Mouse (Mus musculus): ENCODE measurements around the gene Thsd4. TPM values are rescaled to one million over a fixed set of nuclear protein-coding genes. Genes with fewer than 3 reads are reported as not detected.

Thsd4 gene
- polyA plus RNA-seq, 1 experiment from 2014 or later = 9.3 TPM

GRCm38 (mm10) chr9:60308182-60308581 lies 213.7 kb downstream of the Thsd4 start:
- H3K4me1 ChIP-seq = peaks cover 34% of the 10 kb centered on the region
- no peaks in the 10 kb centered on the region for H3K27me3 ChIP-seq
- H3K27ac ChIP-seq = no peak overlapping the region
- H3K4me3 ChIP-seq = no peak overlapping the region
- ATAC-seq (ENCODE audit: low FRiP score) = no peak
- WGBS = 57% methylated on average over 4 of the region's 4 CpGs
- no peaks in the 10 kb centered on the region for H3K9me3 ChIP-seq (replicated peaks)
- no peak overlapping the region for H3K9ac ChIP-seq
- no peaks in the 10 kb centered on the region for H3K36me3 ChIP-seq
- H3K4me2 ChIP-seq (replicated peaks) = no peak overlapping the region

- Histone ChIP-seq H3K4me3 (no peak overlapping the region), H3K27ac (no peak overlapping the region), H3K9ac (no peak overlapping the region), H3K4me1 (peaks cover 27% of the 10 kb centered on the region), H3K27me3 (no peaks in the 10 kb centered on the region), H3K9me3 (replicated peaks) (no peaks in the 10 kb centered on the region), H3K36me3 (no peaks in the 10 kb centered on the region), H3K4me2 (replicated peaks) (no peak overlapping the region)
- no peak for ATAC-seq (ENCODE audit: low FRiP score)
- 85% methylated on average over 5 of the region's 5 CpGs for WGBS
Measured at GRCm38 (mm10) chr9:60307469-60307868, 214.4 kb downstream of the Thsd4 start.

- Histone ChIP-seq H3K27ac (no peak overlapping the region), H3K4me2 (replicated peaks) (no peak overlapping the region), H3K4me1 (peaks cover 17% of the 10 kb centered on the region), H3K9ac (no peak overlapping the region), H3K27me3 (no peaks in the 10 kb centered on the region), H3K36me3 (no peaks in the 10 kb centered on the region), H3K9me3 (replicated peaks) (no peaks in the 10 kb centered on the region), H3K4me3 (no peak overlapping the region)
- ATAC-seq (ENCODE audit: low FRiP score) = no peak
- 83% methylated on average over 4 of the region's 4 CpGs for WGBS
Measured at GRCm38 (mm10) chr9:60306241-60306640, 215.6 kb downstream of the Thsd4 start.

GRCm38 (mm10) chr9:60305204-60305840 lies 216.5 kb downstream of the Thsd4 start:
- H3K36me3 ChIP-seq = no peaks in the 10 kb centered on the region
- no peak overlapping the region for H3K27ac ChIP-seq
- no peaks in the 10 kb centered on the region for H3K27me3 ChIP-seq
- H3K9ac ChIP-seq = no peak overlapping the region
- H3K4me2 ChIP-seq (replicated peaks) = no peak overlapping the region
- H3K4me3 ChIP-seq = no peak overlapping the region
- H3K9me3 ChIP-seq (replicated peaks) = 0 out of 2 replicates have a peak, but pooled peaks cover 3% of the 10 kb centered on the region
- no peak for ATAC-seq (ENCODE audit: low FRiP score)
- 96% methylated on average over 2 of the region's 2 CpGs for WGBS
- H3K4me1 ChIP-seq = peaks cover 9% of the 10 kb centered on the region

GRCm38 (mm10) chr9:60296276-60296675 lies 225.6 kb downstream of the Thsd4 start:
- H3K36me3 ChIP-seq = no peaks in the 10 kb centered on the region
- H3K4me1 ChIP-seq = no peaks in the 10 kb centered on the region
- no peak overlapping the region for H3K27ac ChIP-seq
- 0 out of 2 replicates have a peak, but pooled peaks cover 3% of the 10 kb centered on the region for H3K9me3 ChIP-seq (replicated peaks)
- no peak overlapping the region for H3K9ac ChIP-seq
- 90% methylated on average over 2 of the region's 2 CpGs for WGBS
- no peak for ATAC-seq (ENCODE audit: low FRiP score)
- peaks cover 4% of the 10 kb centered on the region; the same call in 1 of the 2 replicates for H3K27me3 ChIP-seq
- H3K4me3 ChIP-seq = no peak overlapping the region
- H3K4me2 ChIP-seq (replicated peaks) = no peak overlapping the region

GRCm38 (mm10) chr9:60295199-60295598 lies 226.6 kb downstream of the Thsd4 start:
- Histone ChIP-seq H3K27me3 (peaks cover 4% of the 10 kb centered on the region; the same call in 1 of the 2 replicates), H3K4me1 (no peaks in the 10 kb centered on the region), H3K36me3 (no peaks in the 10 kb centered on the region), H3K4me3 (no peak overlapping the region), H3K4me2 (replicated peaks) (no peak overlapping the region), H3K9me3 (replicated peaks) (no peaks in the 10 kb centered on the region), H3K27ac (no peak overlapping the region), H3K9ac (no peak overlapping the region)
- ATAC-seq (ENCODE audit: low FRiP score) = no peak
- WGBS = 53% methylated on average over 6 of the region's 6 CpGs

GRCm38 (mm10) chr9:60293129-60293528 lies 228.7 kb downstream of the Thsd4 start:
- ATAC-seq (ENCODE audit: low FRiP score) = no peak
- no peak overlapping the region for H3K27ac ChIP-seq

GRCm38 (mm10) chr9:60290780-60291179 lies 231.1 kb downstream of the Thsd4 start:
- Histone ChIP-seq H3K27ac (no peak overlapping the region), H3K4me2 (replicated peaks) (no peak overlapping the region), H3K9ac (no peak overlapping the region), H3K9me3 (replicated peaks) (no peaks in the 10 kb centered on the region), H3K4me1 (no peaks in the 10 kb centered on the region), H3K27me3 (peaks cover 4% of the 10 kb centered on the region; the same call in 1 of the 2 replicates), H3K36me3 (no peaks in the 10 kb centered on the region), H3K4me3 (no peak overlapping the region)
- ATAC-seq (ENCODE audit: low FRiP score) = no peak
- 80% methylated on average over 8 of the region's 8 CpGs for WGBS

More at GRCm38 (mm10) chr9:60293129-60293528, 228.7 kb downstream of the Thsd4 start:
- Histone ChIP-seq H3K27me3 (peaks cover 4% of the 10 kb centered on the region; the same call in 1 of the 2 replicates), H3K36me3 (no peaks in the 10 kb centered on the region), H3K4me3 (no peak overlapping the region), H3K4me2 (replicated peaks) (no peak overlapping the region), H3K9me3 (replicated peaks) (no peaks in the 10 kb centered on the region), H3K9ac (no peak overlapping the region), H3K4me1 (no peaks in the 10 kb centered on the region)
- WGBS = 74% methylated on average over 6 of the region's 6 CpGs

GRCm38 (mm10) chr9:60288789-60289188 lies 233.1 kb downstream of the Thsd4 start:
- Histone ChIP-seq H3K4me2 (replicated peaks) (no peak overlapping the region), H3K4me1 (peaks cover 7% of the 10 kb centered on the region; the same call in 1 of the 2 replicates), H3K36me3 (no peaks in the 10 kb centered on the region), H3K27ac (no peak overlapping the region), H3K9me3 (replicated peaks) (0 out of 2 replicates have a peak, but pooled peaks cover 5% of the 10 kb centered on the region), H3K4me3 (no peak overlapping the region), H3K9ac (no peak overlapping the region), H3K27me3 (no peaks in the 10 kb centered on the region)
- ATAC-seq (ENCODE audit: low FRiP score) = no peak
- WGBS = 68% methylated on average over 12 of the region's 12 CpGs

- no peak overlapping the region for H3K27ac ChIP-seq
- no peaks in the 10 kb centered on the region for H3K27me3 ChIP-seq
- H3K9ac ChIP-seq = no peak overlapping the region
- ATAC-seq (ENCODE audit: low FRiP score) = no peak
- H3K4me3 ChIP-seq = no peak overlapping the region
- H3K4me2 ChIP-seq (replicated peaks) = no peak overlapping the region
- H3K9me3 ChIP-seq (replicated peaks) = 0 out of 2 replicates have a peak, but pooled peaks cover 5% of the 10 kb centered on the region
- H3K36me3 ChIP-seq = no peaks in the 10 kb centered on the region
- WGBS = 88% methylated on average over 3 of the region's 3 CpGs
- peaks cover 14% of the 10 kb centered on the region for H3K4me1 ChIP-seq
Measured at GRCm38 (mm10) chr9:60286390-60286789, 235.5 kb downstream of the Thsd4 start.

- Histone ChIP-seq H3K9me3 (replicated peaks) (0 out of 2 replicates have a peak, but pooled peaks cover 5% of the 10 kb centered on the region), H3K9ac (no peak overlapping the region), H3K36me3 (no peaks in the 10 kb centered on the region), H3K4me1 (peaks cover 24% of the 10 kb centered on the region), H3K27me3 (no peaks in the 10 kb centered on the region), H3K27ac (no peak overlapping the region), H3K4me3 (no peak overlapping the region), H3K4me2 (replicated peaks) (no peak overlapping the region)
- 31% methylated on average over 3 of the region's 3 CpGs for WGBS
- ATAC-seq (ENCODE audit: low FRiP score) = no peak
Measured at GRCm38 (mm10) chr9:60285047-60285462, 236.8 kb downstream of the Thsd4 start.

- Histone ChIP-seq H3K27ac (no peak overlapping the region), H3K4me1 (peaks cover 29% of the 10 kb centered on the region), H3K36me3 (no peaks in the 10 kb centered on the region), H3K4me2 (replicated peaks) (no peak overlapping the region), H3K9ac (no peak overlapping the region), H3K9me3 (replicated peaks) (0 out of 2 replicates have a peak, but pooled peaks cover 5% of the 10 kb centered on the region), H3K27me3 (no peaks in the 10 kb centered on the region), H3K4me3 (no peak overlapping the region)
- ATAC-seq (ENCODE audit: low FRiP score) = no peak
- 97% methylated on average over 1 of the region's 1 CpGs for WGBS
Measured at GRCm38 (mm10) chr9:60284318-60284717, 237.5 kb downstream of the Thsd4 start.

- Histone ChIP-seq H3K27ac (no peak overlapping the region), H3K27me3 (no peaks in the 10 kb centered on the region), H3K4me2 (replicated peaks) (no peak overlapping the region), H3K9ac (no peak overlapping the region), H3K4me3 (no peak overlapping the region), H3K9me3 (replicated peaks) (0 out of 2 replicates have a peak, but pooled peaks cover 5% of the 10 kb centered on the region), H3K4me1 (peaks cover 29% of the 10 kb centered on the region), H3K36me3 (no peaks in the 10 kb centered on the region)
- WGBS = 62% methylated on average over 3 of the region's 3 CpGs
- no peak for ATAC-seq (ENCODE audit: low FRiP score)
Measured at GRCm38 (mm10) chr9:60283546-60283945, 238.3 kb downstream of the Thsd4 start.
